In genomic region chr1:179343426-179343825, GRCm38 (mm10) we compare ENCODE assay signal across 13 mouse cellular contexts.
"Had no signal": no experiment of that assay in that cellular context is flagged by ENCODE, and none has a peak within 500 bp of the region (broad histone marks: within the 10 kb centered on the region; RNA-seq: fewer than 3 reads in every experiment).

No protein-coding gene starts in this region.

- DNase-seq: kidney, adult 2 months; kidney, postnatal 14 days; left cerebral cortex, postnatal 4 days; lung, adult 18-20 months; right cerebral cortex, adult 18-20 months; right cerebral cortex, postnatal 25 days; thymus, postnatal 4 days had no signal

- H3K27ac ChIP-seq: kidney, embryonic 15.5 days; limb, embryonic 13.5 days; liver, embryonic 14.5 days; neural tube, embryonic 12.5 days; stomach, postnatal 0 days had no signal

- H3K9me3 ChIP-seq: kidney, embryonic 15.5 days; limb, embryonic 13.5 days; neural tube, embryonic 12.5 days had no signal

- H3K36me3 ChIP-seq: kidney, embryonic 15.5 days; limb, embryonic 13.5 days; neural tube, embryonic 12.5 days had no signal

- H3K9ac ChIP-seq: kidney, embryonic 15.5 days; limb, embryonic 13.5 days; liver, embryonic 14.5 days; neural tube, embryonic 12.5 days had no signal

- H3K4me1 ChIP-seq: neural tube, embryonic 12.5 days had no signal

- H3K4me3 ChIP-seq: kidney, embryonic 15.5 days; limb, embryonic 13.5 days; myocyte; neural tube, embryonic 12.5 days had no signal

- H3K27me3 ChIP-seq: kidney, embryonic 15.5 days; limb, embryonic 13.5 days; neural tube, embryonic 12.5 days had no signal

- H3K4me2 ChIP-seq: kidney, embryonic 15.5 days; limb, embryonic 13.5 days; neural tube, embryonic 12.5 days had no signal
